Mouse (Mus musculus) ES-E14 (cell line): ENCODE results near the gene Nup188.

ENCODE experiments used
- HCFC1 ChIP-seq: IDR thresholded peaks from 2 replicates; pipeline ENCODE4 v1.6.1; 2012; ENCODE audit warnings: low read length, inconsistent platforms, borderline replicate concordance; ENCODE audit not compliant: insufficient read depth
- ZC3H11A ChIP-seq: IDR thresholded peaks from 2 replicates; pipeline ENCODE4 v1.6.1; 2012; ENCODE audit warnings: low read depth, mild to moderate bottlenecking, inconsistent platforms, low read length, borderline replicate concordance
- ZNF384 ChIP-seq: IDR thresholded peaks from 2 replicates; pipeline ENCODE4 v1.6.1; 2012; ENCODE audit warnings: low read depth, low read length, inconsistent platforms

DNA sequence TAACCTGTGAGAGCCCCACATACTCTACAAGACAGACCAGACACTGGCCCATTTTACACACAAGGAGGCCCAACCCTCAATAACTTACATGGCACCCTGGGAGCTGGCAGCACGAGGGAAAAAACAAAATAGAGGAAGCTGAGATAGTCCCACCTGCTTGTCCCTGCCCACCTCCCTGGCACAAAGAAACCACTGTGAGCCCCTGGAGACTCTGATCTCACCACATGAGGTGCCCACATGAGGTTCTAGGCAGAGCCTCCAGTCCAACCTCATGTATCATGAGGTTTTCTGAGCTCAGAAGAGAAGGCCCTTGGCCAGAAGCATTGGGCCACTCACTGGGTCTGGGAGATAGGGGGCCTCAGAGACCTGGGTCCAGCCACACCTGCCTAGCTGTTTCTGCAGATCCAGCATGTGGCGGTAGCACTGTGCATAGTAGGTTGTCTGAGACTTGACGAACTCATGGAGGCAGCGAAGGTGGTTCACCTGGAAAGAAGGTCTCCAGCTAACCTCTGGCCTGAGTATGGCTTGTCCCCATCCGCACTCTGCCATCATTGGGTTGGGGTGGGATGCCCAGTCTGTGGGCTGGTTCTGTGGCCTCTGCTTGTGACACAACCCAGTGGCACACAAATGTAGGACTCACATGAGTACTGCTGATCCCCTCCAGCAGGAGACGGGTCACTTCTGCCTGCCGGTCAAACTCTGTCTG, 59.9 kb downstream of the Nup188 start:
- TF ChIP-seq HCFC1 (no peak), ZNF384 (no peak), ZC3H11A (no peak)
